Mouse (Mus musculus) thymus, adult 2 months (tissue): ENCODE measurements around the gene Pou2f2. TPM values are rescaled to one million over a fixed set of nuclear protein-coding genes. Genes with fewer than 3 reads are reported as not detected.
A peak's percentile ranks its signal among the peaks of the same experiment; 100 is the strongest.

Experiments used
- DNase-seq: peaks from one replicate; pipeline ENCODE4 v3.0.0; 2021
- H3K27ac ChIP-seq: fragments of 200-500 bp; 2 replicates; pipeline ENCODE4 v1.5.1; 2012; ENCODE audit warnings: low read length, control low read depth; ENCODE audit not compliant: control insufficient read depth, insufficient read depth
- H3K27me3 ChIP-seq: fragments of 200-500 bp; 2 replicates; pipeline ENCODE4 v1.6.1; 2012; ENCODE audit warnings: mild to moderate bottlenecking, low read length, moderate library complexity, mixed read lengths; ENCODE audit not compliant: control insufficient read depth, insufficient read depth
- H3K36me3 ChIP-seq: fragments of 200-500 bp; 2 replicates; pipeline ENCODE4 v1.6.1; 2012; ENCODE audit warnings: mild to moderate bottlenecking, low read length, moderate library complexity; ENCODE audit not compliant: control insufficient read depth, insufficient read depth
- H3K4me1 ChIP-seq: fragments of 200-500 bp; replicated peaks from 2 replicates; pipeline ENCODE4 v1.6.1; 2012; ENCODE audit warnings: low read length; ENCODE audit not compliant: control insufficient read depth, insufficient read depth
- H3K4me3 ChIP-seq: fragments of 200-500 bp; 2 replicates; pipeline ENCODE4 v1.5.1; 2012; ENCODE audit warnings: mild to moderate bottlenecking, low read length, control low read depth, moderate library complexity; ENCODE audit not compliant: control insufficient read depth, insufficient read depth
- CTCF ChIP-seq: fragments of 200-500 bp; IDR thresholded peaks from 2 replicates; pipeline ENCODE4 v1.5.1; 2012; ENCODE audit warnings: mild to moderate bottlenecking, control low read depth, low read length, moderate library complexity, borderline replicate concordance; ENCODE audit not compliant: control insufficient read depth, poor library complexity, insufficient read depth; ENCODE audit errors: extremely low read depth
- POLR2A ChIP-seq: fragments of 200-500 bp; IDR thresholded peaks from 2 replicates; pipeline ENCODE4 v1.6.1; 2012; ENCODE audit warnings: mild to moderate bottlenecking, low read length, control low read depth, moderate library complexity; ENCODE audit not compliant: control insufficient read depth, poor library complexity, insufficient read depth; ENCODE audit errors: extremely low read depth
- WGBS: fragments of 180-500 bp; shearing (Covaris S2); methylation state at CpG from one replicate; pipeline ENCODE4 v1.1.7; 2018; 5-methylcytosine and 5-hydroxymethylcytosine counted together
- polyA plus RNA-seq: library from polyadenylated mRNA; depleted of rRNA; stranded (reverse); fragments of >200 nt; gene quantifications from 2 replicates; pipeline ENCODE4 v1.2.3, GENCODE M21; 2012

The Pou2f2 gene
- polyA plus RNA-seq, 1 experiment: 5.6 TPM

DNA sequence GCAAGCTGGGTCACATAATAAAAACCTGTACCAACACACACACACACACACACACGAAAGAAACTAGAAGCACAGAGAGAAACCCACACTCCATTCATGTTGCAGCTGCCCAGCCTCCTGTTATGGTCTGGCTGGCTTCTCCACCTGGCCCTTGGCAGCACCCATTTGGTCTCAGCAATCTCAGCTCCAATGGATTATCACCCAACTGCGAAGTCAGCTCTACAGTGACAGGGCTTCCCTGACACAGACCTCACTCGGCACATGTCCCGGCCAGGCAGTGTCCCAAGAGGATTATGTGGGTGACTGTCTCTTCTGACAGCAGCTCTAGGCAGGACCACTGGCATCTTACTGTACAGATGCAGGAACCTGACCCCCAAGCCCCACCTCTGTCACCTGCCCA is 31.0 kb upstream of the Pou2f2 start:
- H3K36me3 ChIP-seq: peaks cover 8% of the 10 kb centered on the region
- DNase-seq: no peak
- H3K27ac ChIP-seq: no peak overlapping the region
- H3K27me3 ChIP-seq: no peaks in the 10 kb centered on the region
- H3K4me3 ChIP-seq: no peak overlapping the region
- WGBS: 91% methylated on average over 4 of the region's 4 CpGs
- TF ChIP-seq CTCF (no peak), POLR2A (no peak)
- peaks cover 46% of the 10 kb centered on the region for H3K4me1 ChIP-seq

DNA sequence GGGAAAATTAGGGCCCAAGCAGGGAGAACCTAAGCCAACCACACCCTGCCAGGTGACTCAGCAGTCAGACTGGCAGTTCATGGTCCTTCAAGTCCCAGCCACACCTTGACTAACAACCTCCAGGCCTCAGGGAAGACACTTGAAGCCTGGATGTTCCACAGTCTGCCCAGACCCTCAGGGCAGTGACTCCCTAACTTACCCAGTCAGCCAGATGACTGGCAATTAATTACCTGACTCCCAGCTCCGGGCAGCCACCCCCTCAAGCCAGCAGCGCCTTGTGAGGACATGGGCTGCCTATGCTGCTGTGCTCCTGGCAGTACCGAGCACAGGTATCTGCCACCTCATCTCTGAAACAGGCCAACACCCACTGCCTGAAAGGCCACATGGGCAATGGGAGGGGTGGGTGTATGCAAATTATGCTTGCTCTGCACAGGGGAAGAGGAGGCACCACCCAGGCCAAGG is 29.7 kb upstream of the Pou2f2 start:
- peaks cover 57% of the 10 kb centered on the region for H3K4me1 ChIP-seq
- H3K4me3 ChIP-seq: no peak overlapping the region
- no peaks in the 10 kb centered on the region for H3K27me3 ChIP-seq
- WGBS: 90% methylated on average over 3 of the region's 3 CpGs
- no peak for DNase-seq
- no peak overlapping the region for H3K27ac ChIP-seq
- H3K36me3 ChIP-seq: peaks cover 8% of the 10 kb centered on the region
- TF ChIP-seq CTCF (no peak), POLR2A (no peak)

DNA sequence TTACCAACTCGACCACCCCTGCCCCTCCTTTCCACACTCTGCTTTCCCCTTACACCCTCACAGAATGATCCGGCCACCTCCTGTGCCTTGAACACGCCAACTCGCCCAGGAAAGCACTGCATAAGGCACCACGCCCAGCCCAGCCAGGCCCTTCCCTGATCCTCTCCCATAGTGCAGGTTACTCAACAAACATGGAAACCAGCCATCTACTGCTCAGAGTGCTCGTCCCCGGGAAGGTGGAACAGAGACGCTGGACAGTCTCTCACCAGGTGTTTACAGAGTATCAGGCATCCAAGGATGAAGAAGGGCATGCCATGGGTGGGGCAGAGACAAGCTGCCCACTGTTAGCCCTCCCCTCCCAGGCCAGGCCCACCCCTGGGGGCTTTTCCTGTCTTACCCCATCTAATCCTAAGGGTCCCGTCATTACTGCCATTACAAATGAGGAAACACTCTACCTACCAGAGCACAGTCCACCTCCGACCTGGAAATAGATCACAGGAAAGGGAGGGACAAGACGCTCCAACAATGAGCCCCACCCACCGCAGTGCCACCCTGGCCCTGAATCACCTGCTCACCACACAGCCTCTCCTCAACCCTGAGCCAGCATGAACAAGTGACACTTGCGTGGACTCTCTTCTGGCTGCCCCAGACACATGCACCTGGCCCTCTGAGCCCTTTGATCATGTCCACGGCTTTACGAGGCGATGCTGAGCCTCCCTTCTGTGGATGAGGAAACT is 26.7 kb upstream of the Pou2f2 start:
- peak overlapping the region; percentile 83 for H3K27ac ChIP-seq
- H3K36me3 ChIP-seq: peaks cover 20% of the 10 kb centered on the region
- no peaks in the 10 kb centered on the region for H3K27me3 ChIP-seq
- TF ChIP-seq CTCF (no peak), POLR2A (no peak)
- peaks cover 52% of the 10 kb centered on the region for H3K4me1 ChIP-seq
- DNase-seq: no peak
- 77% methylated on average over 16 of the region's 16 CpGs for WGBS
- H3K4me3 ChIP-seq: peak overlapping the region; percentile 25; the same call in 1 of the 2 replicates

DNA sequence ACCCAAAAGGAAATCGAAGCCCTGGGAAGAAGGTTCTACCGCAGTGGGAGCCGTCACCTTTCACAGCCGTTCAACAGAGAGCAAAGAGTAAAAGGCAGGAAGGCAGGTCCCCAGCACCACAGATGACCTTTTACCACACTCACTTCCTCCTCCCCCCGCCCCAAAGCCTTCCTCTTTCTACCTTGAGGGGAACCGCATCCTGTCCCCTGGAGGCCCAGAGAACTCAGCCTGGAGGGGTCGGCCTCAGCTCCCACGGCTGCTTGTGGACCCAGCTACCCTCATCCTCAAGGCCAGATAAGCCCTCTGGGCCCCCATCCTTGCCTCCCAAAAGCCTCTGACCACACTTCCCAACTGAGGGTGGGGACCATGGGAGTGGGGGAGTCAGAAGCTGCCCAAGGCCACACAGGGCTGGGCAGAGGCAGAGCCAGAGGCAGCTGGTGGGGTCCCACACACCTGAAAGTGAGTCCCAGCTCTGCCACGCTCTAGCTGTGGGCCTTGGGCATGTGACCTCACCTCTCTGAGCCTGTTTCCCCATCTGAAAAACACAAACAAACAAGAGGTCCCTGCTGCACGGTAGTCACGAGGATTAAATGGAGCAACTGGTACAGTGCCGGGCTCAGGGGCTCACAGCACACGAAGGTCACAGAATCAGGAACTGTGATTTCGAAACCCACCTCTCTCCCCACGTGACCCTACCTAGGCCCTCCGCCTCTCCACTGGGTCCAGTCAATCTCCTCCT is 26.0 kb upstream of the Pou2f2 start:
- Histone ChIP-seq H3K4me1 (peaks cover 50% of the 10 kb centered on the region), H3K27ac (peak overlapping the region; percentile 83), H3K4me3 (peak overlapping the region; percentile 25), H3K36me3 (peaks cover 15% of the 10 kb centered on the region), H3K27me3 (no peaks in the 10 kb centered on the region)
- DNase-seq: peak; percentile 80
- WGBS: 11% methylated on average over 16 of the region's 16 CpGs
- TF ChIP-seq CTCF: no peak
- TF ChIP-seq POLR2A: no peak

DNA sequence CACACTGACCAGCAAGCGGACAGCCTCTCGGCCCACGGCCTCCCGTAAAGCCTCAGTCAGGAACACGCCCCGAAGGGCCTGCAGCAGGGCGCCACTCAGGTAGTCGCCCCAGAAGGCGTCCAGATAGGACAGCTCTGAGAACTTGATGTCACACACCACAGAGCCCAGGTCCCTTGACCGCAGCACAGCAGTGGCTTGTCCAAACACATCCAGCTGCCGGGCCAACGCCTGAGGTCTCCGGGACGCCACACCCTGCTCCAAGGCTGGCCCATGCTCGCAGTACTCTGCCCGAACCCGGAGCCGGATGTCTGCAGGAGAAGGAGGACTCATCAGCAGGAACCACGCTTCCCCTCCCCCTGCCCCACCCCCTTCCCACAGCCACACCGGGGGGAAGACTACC is 24.1 kb upstream of the Pou2f2 start:
- no peak for DNase-seq
- peaks cover 12% of the 10 kb centered on the region for H3K36me3 ChIP-seq
- WGBS: 67% methylated on average over 20 of the region's 20 CpGs
- H3K4me1 ChIP-seq: peaks cover 44% of the 10 kb centered on the region
- H3K27me3 ChIP-seq: no peaks in the 10 kb centered on the region
- no peak overlapping the region for H3K4me3 ChIP-seq
- no peak for TF ChIP-seq CTCF
- no peak for TF ChIP-seq POLR2A
- H3K27ac ChIP-seq: no peak overlapping the region

DNA sequence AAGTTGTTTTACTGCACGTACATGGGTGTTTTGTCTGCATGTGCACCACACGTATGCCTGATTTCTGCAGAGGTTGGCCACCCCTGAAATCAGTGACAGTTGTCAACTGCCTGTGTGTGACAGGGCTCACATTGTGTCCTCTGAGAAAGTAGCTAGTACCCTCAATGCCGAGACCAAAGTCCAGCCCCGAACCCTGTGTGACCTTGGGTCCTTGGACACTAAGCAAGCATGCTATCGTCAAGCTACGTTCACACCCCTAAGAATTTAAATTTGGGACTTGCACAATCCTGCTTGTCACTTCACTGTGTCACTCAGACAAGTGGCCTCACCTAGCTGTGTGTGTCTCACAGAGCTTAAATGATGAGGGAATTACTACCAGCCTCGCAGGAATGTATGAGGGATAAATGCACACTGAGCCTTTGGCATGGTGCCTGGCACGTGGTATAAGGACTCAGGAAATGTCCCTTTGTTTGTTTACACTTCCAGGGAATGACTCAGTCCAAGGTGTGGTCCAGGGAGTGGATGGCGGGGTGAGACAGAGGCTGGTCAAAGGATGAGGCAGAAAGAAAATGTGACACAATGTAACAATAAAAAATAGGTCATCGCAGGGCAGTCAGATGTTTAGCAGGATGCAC is 18.0 kb upstream of the Pou2f2 start:
- WGBS: 91% methylated on average over 10 of the region's 10 CpGs
- H3K36me3 ChIP-seq: peaks cover 1% of the 10 kb centered on the region
- no peak for TF ChIP-seq CTCF
- TF ChIP-seq POLR2A: no peak
- H3K4me1 ChIP-seq: peaks cover 5% of the 10 kb centered on the region; the same call in 1 of the 2 replicates
- no peak overlapping the region for H3K4me3 ChIP-seq
- H3K27me3 ChIP-seq: no peaks in the 10 kb centered on the region
- H3K27ac ChIP-seq: no peak overlapping the region
- no peak for DNase-seq
